Mouse (Mus musculus) neutrophil, adult 5-6 weeks (primary cell): ENCODE data around the gene Flvcr2. TPM values are rescaled to one million over a fixed set of nuclear protein-coding genes. Genes with fewer than 3 reads are reported as not detected.

ENCODE experiments used
- ATAC-seq: fragments of 151-379, 151-347 bp; 2 replicates; pipeline ENCODE4 v1.8.0; 2017; ENCODE audit warnings: mild to moderate bottlenecking, moderate TSS enrichment; ENCODE audit not compliant: insufficient number of reproducible peaks, poor library complexity, low FRiP score, severe bottlenecking; ENCODE audit errors: extremely low read depth
- total RNA-seq: library from RNA; stranded (forward); fragments of 200-1000 nt; gene quantifications from 2 replicates; pipeline ENCODE4 v1.2.3, GENCODE M21; 2017

The Flvcr2 gene
- total RNA-seq, 1 experiment from 2014 or later = not detected

DNA sequence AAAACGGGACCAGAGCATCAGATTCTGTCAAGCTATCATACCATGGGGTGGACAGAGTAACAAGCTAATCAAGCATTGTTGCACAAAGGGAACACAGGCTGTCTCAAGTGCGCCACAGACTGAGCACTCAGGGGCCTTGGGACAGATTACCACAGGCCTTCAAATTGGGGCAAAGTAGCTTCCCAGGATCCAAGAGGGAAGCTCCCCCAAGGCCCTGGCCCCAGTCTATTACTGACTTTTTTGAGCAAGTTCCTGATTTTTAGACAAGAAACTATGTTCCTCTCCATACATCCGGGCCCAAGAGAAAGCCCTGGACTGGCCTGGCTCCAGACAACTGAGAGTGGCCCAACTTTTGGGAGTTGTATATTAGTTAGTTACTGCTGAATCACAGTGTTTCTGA, 35.3 kb downstream of the Flvcr2 start:
- no peak for ATAC-seq

DNA sequence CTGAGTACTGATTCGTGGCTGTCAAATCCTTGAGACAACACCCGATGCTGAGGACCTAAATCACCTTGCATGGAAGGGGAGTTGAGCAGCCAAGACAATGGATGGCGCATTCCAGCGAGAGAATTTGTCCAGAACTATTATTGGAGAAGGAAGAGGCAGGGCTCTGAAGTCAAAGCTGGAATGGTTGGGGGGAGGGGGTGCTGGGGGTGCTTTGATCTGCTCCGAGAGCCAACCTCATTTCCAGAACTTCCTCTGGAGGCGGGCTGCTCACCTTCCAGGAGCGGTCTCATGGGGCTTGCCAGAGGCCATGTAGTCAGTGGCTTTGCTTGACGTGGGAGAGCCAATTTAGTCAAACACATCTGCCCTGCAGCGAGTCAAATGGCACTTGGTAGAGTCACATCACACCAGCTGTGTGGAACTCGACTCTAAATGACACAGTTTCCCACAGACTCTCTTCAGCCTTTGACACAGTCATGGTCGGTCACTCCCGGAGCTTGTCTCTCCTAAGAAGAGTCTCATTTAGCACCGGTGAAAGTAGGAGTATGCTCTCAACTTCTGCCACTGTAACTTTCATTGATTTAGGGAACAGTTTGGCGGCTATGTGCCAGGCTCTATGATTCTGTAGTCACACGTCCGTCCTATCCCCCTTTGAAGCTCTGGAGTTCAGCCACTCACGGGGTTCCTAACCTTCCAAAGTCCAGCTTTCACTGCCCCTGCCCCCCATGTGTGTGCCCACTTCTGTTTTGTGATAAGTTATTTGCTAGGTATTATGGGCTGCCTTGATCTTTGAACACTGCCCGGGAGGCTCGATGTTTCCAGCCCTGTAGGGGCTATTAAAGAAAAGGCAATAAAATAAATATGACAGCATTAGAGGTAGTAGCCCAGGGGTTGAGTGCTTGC, 38.8 kb downstream of the Flvcr2 start:
- no peak for ATAC-seq

DNA sequence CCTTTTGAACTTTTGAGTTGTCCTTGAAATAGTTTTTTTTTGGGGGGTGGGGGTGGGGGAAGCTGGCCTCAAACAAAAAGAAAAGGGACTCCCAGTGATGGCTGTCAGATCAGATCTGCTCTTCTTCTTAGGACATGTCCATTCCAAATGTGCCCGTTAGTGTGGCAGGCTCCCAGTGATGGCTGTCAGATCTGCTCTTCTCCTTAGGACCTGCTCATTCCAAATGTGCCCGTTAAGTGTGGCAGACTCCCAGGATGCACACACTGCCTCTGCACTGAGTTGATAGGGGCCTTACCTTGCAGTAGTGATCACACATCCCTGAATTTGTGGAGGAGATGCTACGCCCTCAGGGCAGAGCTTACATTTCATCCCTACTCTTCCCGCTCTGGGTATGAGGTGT, 45.8 kb downstream of the Flvcr2 start:
- no peak for ATAC-seq

DNA sequence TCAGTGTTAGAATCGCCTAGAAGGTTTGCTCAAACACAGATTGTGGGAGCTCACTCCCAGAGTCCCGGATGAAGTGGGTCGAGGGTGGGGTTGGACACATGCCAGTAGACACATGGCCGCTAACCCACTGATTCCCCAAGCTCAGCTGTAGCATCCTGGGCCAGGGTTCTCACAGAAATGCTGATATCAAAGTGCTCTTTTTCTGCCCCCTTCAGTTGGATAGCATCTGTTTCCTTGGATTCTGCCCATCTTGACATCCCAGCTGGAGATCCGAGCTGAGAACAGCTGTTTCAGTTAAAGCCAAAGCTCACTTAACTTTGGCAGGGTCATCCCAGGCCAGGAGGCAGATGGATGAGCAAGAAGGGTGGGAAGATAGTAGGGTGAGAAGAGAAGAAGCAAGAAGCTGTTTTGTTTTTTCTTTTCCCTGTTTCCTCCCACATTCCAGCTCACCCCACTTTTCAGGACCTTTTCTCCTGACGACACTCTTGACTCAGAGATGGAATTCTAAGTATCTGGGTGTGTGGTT, 46.5 kb downstream of the Flvcr2 start:
- ATAC-seq = no peak

DNA sequence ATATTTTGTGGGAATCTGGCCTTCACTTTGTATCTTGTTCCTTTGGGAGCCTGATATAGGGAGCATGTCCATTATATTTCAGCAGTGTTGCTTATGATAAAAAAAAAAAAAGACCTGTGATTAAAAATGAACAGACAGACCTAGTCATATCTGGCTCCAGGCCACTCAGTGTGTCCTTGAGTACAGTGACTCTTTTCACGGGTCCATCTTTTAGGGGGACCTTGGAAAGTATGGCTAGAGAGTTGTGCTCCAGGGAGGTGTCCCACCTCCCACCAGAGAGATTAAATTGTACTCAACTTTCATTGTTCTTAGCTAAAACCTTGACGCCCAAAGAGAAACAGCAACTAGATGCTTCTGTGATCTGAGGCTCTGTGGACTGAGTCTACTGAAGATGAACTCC, 47.8 kb downstream of the Flvcr2 start:
- ATAC-seq = no peak

DNA sequence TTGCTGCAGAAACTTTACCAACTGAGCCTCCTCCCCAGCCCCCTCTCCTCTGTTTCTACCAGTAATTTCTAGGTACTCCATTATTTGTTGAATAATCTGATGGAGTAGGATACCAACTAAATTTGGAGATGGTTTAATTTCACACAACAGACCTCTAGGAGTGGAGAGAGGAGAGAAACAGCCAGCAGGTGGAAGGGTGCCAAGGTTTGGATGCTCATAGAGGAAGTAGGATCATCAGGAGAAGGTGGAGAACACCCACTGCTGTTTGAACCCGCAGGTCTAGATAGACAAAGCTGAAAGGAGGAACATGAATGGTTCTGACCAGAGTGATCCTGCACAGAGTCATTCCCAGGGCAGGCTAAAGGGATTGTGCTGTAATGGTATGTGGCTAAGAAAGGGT, 49.2 kb downstream of the Flvcr2 start:
- no peak for ATAC-seq

DNA sequence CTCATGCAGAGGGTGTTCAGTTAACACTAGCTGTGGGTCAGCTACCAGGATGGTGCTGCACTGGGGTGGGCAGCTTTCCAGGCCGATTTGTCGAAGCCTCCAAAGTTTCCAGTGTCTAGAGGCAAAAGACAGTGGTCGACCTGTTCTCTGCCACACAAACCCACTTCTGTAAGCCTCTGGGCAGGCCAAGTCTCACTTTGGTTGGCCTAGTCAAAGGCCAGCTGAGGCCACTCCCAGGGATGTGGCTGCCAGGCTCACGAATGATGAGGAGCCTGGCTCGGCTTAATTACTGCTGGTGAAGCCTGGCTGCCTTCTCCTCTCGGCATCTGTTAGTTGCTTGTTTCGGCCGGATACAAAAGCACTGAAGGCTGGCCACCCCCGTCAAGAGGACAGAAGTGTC, 53.7 kb downstream of the Flvcr2 start:
- no peak for ATAC-seq

DNA sequence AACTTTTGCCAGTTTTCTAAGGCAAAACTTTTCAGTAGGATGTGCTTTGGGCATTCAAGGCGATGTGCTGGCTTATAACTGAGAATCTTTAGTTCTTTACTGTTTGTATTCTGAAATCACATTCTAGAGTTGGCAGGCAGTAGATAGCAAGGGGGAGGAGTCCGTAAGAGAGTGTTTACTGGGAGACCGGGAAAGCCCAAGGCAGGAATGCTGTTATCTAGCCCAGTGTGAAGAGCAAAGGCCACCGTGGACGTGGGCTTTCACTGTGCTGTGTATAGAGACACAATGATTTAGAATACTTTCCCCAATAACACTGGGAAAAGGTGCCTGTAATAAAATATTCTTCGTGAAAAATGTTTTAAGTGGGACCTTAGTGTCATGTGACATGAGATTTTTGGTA, 63.4 kb downstream of the Flvcr2 start:
- no peak for ATAC-seq

DNA sequence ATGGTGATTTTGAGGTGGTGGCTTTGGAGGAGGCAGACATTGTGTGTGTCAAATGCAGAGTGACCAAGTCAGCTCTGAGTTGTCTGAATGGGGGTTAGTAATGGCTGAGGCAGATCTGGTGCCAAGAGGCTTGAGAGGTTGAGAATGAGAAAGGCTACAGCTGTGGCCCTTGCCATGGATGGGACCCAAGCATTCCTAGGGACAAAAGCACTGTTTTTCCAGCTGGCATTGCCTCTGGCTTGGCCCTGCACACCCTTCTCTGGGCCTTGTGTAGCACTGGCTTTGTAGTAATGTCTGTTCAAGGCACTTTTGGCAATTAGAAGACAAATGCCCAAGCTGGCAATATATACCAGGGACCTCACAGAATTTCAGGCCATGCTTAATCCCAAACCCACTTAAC, 64.6 kb downstream of the Flvcr2 start:
- no peak for ATAC-seq

DNA sequence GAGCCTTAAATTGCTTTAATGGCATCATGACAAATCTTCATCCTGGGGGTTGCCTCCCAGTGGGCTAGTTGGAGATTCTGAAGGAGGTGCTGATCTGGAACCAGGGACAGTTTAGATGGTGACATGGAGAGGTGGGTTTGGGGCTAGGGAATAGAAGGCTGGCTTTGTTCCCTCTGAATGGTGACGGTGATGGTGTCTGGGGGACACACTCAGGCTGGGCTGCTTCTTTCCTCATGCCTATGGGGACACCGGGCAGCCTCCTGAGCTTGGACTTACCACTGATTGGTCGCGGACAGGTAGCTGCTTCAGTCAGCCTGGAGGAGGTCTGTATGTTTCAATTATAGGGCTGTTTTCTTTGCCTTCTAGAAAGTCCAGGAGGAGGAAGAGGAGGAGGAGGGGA, 65.3 kb downstream of the Flvcr2 start:
- no peak for ATAC-seq

DNA sequence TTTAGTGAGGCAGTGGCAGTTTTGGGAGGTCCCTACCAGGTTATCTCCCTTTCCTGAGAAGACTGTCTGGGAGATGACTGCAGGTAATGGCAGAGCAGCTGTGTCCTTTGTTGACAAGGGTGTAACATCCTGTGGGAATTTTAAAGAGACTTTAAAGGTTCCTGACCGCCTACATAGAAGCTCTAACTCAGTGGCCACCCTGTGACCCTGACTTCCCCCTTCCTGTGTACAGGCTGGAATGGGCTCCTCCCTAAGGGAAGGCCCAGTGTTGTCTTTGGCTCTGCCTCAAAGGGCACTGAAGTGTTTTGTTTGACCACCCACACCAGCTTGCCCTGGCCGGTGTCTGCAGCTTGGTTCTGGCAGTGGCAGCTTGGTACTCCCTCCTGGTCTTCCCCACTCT, 67.3 kb downstream of the Flvcr2 start:
- no peak for ATAC-seq

DNA sequence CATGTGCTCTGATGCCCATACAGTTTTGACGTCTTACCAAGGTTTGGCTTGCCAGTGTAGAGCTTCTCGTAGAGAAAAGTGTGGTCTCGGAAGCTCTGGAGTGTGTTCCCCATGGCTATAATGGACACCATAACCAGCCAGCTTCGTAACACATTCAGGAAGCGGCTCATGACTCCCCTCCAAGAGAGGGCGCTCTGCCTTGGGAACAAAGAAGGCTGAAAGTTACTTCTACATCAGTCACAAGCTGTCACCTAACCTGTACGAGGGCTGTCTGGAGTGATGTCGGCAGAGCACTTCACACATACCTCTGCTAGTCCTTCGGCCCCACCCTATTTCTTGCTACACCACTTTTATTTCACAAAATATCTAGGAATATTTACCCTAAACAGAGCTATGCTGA, 75.7 kb downstream of the Flvcr2 start:
- no peak for ATAC-seq

DNA sequence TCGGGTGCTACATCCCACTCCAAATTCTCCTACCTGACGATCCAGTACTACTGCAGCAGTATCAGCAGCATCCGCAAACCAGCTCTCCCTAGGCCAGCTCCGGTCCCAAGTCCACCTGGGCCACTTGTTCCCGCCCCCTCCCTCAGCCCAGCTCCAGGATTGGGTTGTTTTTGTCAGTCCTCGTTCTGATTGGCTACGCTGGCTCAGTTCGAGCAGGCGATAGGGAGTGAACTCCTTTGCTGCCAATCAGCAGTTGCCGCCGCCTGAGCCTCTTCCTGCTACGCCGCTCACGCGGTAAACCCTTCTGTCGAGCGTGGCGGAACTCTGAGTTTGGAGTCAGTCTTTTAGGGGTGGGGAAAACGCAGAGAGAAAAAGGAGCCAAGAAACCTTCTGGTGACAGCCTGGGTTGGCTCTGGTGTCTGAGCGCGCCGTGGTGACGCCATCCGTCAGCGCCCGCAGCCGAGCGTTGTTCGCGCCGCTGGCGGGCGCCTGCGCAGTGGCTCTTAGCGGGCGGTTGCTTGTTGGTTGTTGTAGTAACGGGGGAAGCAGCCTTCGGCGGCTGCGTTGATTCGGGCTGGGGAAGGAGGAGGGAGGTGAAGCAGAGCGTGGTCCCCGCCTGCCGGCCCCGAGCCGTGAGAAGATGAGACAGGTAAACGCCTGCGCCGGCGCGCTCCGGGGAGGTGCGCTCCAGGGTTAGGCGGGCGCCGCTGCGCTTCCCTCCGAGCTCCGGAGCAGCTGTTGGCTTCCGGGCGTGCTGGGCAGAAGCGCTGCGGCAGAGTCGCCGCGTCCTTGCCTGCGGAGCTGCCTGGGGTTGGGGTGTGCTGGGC, 78.3 kb downstream of the Flvcr2 start, which contains the start of the genes Erg28 and Ttll5:
Erg28 (minus strand) TSS at position 113 of the 827 bp plus-strand sequence.
Ttll5 (plus strand) TSS at position 222 of the 827 bp plus-strand sequence.
- peak; percentile 92 for ATAC-seq

DNA sequence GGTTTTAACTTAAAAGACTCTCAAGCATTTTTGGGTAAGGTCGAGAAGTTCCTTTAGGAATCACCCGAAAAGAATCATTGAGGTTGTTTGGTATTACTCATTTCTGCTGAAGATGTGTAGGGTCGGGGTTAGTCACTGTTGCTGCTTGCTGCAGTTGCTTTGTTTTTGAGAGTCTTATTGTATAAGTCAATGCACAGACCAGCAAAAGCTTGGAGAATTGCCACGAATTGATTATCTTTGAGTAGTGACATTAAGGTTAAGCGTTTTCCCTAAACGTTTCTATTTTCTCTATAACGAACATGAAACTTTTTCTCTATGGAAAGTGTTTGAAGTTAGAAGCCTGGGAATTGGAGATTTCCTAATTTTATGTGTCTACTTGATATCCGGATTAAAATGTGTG, 79.0 kb downstream of the Flvcr2 start:
- no peak for ATAC-seq

DNA sequence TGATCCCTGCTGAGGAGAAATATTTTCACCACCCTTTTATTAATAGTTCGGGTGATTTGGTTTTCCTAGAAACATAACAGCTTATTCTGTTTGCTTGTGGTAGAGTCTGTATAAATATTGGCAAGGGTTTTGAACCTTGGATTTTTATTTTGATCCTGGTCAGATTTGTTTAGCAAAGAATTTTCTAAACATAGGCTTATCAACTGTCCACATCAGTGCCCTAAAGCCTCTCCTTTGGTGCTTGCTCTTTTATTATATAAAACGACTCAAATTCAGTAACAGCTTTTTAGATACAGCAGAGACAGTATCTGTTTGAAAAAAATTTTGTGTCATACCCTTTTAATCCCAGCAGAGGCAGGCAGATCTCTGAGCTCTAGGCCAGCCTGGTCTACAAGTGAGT, 79.5 kb downstream of the Flvcr2 start:
- no peak for ATAC-seq

DNA sequence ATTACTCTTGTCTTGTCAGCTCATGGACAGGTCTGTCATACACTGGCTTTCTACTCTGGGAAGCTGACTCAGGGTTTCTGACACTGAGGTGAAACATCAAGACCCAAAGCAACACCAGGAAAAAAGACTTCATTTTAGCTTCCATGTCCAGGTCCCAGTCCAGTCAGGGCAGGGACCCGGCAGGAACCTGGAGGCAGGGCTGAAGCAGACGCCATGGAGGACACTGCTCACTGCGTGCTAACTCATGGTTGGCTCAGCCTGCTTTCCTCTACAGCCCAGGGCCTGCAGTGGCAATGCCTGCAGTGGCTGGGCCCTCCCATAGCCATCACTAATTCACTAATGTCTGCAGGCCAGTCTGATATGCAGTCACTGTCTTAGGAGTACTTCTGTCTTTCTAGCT, 82.5 kb downstream of the Flvcr2 start:
- ATAC-seq = no peak

DNA sequence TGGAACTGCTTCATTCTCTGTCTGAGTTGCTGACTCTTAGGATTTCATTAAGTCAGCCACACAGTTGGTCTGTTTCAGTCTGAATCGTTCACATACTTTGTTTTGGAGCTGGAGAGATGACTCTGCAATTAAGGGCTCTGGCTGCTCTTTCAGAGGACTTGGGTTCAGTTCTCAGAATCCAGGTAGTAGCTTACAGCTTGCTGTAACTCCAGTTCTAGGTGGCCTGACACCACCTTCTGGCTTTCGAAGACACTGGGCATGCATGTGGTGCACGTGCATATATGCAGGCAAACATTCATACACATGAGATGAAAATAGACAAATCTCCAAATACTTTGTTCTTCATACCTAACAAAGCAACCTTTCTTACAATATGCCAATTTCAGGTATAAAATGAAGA, 83.5 kb downstream of the Flvcr2 start:
- no peak for ATAC-seq

DNA sequence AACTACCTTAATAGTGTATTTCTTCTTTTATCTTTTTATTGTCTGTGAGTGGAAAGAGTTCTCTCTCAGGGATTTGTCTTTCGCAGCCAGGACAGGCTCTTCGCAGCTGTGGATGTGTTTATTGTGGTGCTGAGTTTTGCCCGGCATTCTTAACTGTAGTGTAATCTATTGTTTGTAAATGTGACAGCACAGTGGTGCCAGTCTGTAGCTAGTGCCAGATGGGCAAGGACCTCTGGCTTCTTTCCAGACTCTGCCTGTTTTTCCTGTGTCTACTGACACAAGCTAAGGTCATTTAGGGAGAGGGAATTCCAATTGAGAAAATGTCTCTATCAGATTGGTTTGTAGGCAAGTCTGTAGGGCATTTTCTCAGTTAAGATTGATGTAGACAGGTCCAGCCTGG, 84.4 kb downstream of the Flvcr2 start:
- no peak for ATAC-seq

DNA sequence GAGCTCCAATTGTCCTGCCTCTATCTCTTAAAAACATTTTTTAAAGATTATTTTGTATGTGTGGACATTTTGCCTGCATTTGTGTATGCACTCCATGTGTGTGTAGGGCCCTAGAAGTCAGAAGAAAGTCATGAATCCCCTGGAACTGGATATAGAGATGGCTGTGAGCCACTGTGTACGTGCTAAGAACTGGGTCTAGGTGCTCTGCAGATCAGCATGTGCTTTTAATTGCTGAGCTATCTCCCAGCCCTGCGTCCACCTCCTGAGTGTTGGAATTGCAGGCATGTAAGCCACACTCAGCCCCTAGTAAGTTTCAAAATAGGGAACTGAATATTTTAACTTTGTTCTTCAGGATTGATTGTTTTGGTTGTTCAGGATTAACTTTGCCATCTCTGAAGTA, 88.2 kb downstream of the Flvcr2 start:
- no peak for ATAC-seq

DNA sequence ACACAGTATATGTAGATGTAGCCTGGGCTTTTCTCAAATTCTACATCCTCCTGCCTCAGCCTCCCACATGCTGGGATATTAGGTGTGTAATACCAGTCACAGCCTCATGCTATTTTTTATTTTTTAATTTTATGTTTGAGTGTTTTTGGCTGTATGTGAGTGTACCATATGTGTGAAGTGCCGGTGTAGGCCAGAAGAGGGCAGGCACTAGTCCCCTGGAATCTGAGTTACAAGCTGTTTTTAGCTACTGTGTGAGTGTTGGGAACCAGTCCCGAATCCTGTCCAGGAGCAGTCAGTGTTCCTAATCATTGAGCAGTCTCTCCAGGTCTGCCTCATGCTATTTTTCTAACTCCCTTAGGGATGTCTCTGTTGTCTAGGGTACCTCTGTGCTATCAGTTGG, 91.4 kb downstream of the Flvcr2 start:
- no peak for ATAC-seq
